Mouse (Mus musculus): Measurements from ENCODE around the gene Dtl. TPM values are rescaled to one million over a fixed set of nuclear protein-coding genes. Genes with fewer than 3 reads are reported as not detected.
"Not testable (repeated sequence)": the region's sequence is repeated elsewhere in the genome, so short reads cannot be mapped to it uniquely, and the experiment has no call there.

The Dtl gene
- polyA plus RNA-seq, 1 experiment from 2014 or later: 59.6 TPM

DNA sequence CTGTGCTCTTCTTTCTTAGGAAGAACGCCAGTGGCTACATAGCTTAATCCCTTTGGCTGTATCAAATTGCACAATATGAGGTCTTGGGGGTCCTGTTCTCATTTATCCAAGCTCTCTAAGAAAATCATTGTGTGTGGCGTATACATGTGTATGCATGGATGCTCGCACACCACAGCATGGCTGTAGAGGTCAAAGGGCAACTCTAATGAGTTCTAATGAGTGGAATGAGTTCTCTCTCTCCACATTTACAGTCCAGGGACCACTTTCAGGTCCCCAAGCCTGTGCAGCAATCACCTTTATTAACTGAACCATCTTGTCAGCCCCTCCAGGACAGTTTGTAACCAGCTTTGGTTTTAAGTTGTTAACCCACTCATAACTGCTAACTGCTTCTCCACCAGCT is 58.3 kb downstream of the Dtl start:
- no peaks in the 10 kb centered on the region for H3K27me3 ChIP-seq
- no peak overlapping the region for H3K4me2 ChIP-seq
- no peaks in the 10 kb centered on the region for H3K4me1 ChIP-seq
- WGBS: 87% methylated on average over 3 of the region's 3 CpGs
- H3K27ac ChIP-seq: no peak overlapping the region
- no peak overlapping the region for H3K9ac ChIP-seq
- no peak for ATAC-seq (ENCODE audit: borderline replicate concordance, extremely low read depth, low FRiP score, low TSS enrichment)
- no peaks in the 10 kb centered on the region for H3K9me3 ChIP-seq
- H3K4me3 ChIP-seq: no peak overlapping the region
- no peaks in the 10 kb centered on the region for H3K36me3 ChIP-seq

DNA sequence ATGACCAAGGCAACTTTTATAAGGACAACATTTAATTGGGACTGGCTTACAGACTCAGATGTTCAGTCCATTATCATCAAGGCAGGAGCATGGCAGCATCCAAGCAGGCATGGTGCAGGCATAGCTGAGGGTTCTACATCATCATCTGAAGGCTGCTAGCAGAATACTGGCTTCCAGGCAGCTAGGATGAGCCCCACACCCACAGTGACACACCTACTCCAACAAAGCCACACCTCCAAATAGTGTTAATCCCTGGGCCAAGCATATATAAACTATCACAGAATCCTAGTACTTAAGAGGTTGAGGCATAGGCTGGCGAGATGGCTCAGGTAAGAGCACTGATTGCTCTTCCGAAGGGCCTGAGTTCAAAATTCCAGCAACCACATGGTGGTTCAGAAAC is 59.0 kb downstream of the Dtl start:
- H3K4me1 ChIP-seq; H3K9ac ChIP-seq; H3K4me2 ChIP-seq; H3K27me3 ChIP-seq; H3K27ac ChIP-seq; ATAC-seq (ENCODE audit: borderline replicate concordance, extremely low read depth, low FRiP score, low TSS enrichment); H3K4me3 ChIP-seq; H3K9me3 ChIP-seq; H3K36me3 ChIP-seq: not testable (repeated sequence)
- 83% methylated on average over 2 of the region's 2 CpGs for WGBS

DNA sequence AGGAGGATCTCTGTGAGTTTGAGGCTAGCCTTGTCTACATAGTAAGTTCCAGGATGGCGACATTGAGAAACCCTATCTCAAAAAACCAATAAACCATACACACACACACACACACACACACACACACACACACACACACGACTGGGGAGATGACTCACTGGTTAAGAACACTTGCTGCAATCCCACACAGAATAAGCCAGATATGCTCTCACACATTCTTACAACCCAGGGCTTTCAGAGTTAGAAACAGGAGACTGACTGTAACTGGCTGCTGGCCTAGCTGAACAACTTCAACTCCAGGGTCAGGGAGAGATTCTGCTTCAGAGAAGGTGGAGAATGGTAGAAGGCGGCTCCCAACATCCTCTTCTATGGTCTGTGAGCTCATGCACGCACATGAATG is 62.1 kb downstream of the Dtl start:
- Histone ChIP-seq H3K27me3 (no peaks in the 10 kb centered on the region), H3K36me3 (no peaks in the 10 kb centered on the region), H3K9ac (no peak overlapping the region), H3K4me3 (no peak overlapping the region), H3K4me1 (no peaks in the 10 kb centered on the region), H3K9me3 (no peaks in the 10 kb centered on the region), H3K27ac (no peak overlapping the region), H3K4me2 (no peak overlapping the region)
- 86% methylated on average over 3 of the region's 4 CpGs for WGBS
- no peak for ATAC-seq (ENCODE audit: borderline replicate concordance, extremely low read depth, low FRiP score, low TSS enrichment)

GRCm38 (mm10) chr1:191512383-191512782 is 63.0 kb downstream of the Dtl start:
- Histone ChIP-seq H3K4me2 (no peak overlapping the region), H3K27me3 (no peaks in the 10 kb centered on the region), H3K9ac (no peak overlapping the region), H3K27ac (no peak overlapping the region), H3K4me3 (no peak overlapping the region), H3K4me1 (peaks cover under 1% of the 10 kb centered on the region; the same call in 1 of the 2 replicates), H3K36me3 (no peaks in the 10 kb centered on the region), H3K9me3 (no peaks in the 10 kb centered on the region)
- no peak for ATAC-seq (ENCODE audit: borderline replicate concordance, extremely low read depth, low FRiP score, low TSS enrichment)
- WGBS: 69% methylated on average over 4 of the region's 4 CpGs

DNA sequence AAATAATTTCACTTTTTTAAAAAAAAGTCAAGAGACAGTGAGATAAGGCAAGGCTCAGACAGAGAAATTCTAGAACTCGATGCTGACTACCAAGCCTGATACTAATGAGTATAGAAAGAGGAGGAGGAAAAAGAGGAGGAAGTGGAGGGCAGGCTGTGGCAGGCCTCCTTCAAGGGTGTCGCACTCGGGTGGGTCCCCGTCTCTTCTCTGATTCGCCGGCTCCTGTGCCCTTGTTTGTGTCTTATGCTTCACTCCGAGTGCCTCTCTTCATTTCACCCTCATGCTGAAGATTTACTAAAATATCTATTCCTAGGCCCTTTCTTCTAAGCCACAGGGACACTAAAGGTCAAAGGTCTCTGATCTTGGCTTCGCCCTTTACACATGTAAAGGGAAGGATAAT is 63.8 kb downstream of the Dtl start:
- no peak overlapping the region for H3K9ac ChIP-seq
- H3K27ac ChIP-seq: no peak overlapping the region
- H3K4me3 ChIP-seq: no peak overlapping the region
- no peak overlapping the region for H3K4me2 ChIP-seq
- WGBS: 78% methylated on average over 8 of the region's 8 CpGs
- no peaks in the 10 kb centered on the region for H3K36me3 ChIP-seq
- no peaks in the 10 kb centered on the region for H3K27me3 ChIP-seq
- H3K4me1 ChIP-seq: peaks cover 4% of the 10 kb centered on the region; the same call in 1 of the 2 replicates
- no peak for ATAC-seq (ENCODE audit: borderline replicate concordance, extremely low read depth, low FRiP score, low TSS enrichment)
- H3K9me3 ChIP-seq: no peaks in the 10 kb centered on the region

DNA sequence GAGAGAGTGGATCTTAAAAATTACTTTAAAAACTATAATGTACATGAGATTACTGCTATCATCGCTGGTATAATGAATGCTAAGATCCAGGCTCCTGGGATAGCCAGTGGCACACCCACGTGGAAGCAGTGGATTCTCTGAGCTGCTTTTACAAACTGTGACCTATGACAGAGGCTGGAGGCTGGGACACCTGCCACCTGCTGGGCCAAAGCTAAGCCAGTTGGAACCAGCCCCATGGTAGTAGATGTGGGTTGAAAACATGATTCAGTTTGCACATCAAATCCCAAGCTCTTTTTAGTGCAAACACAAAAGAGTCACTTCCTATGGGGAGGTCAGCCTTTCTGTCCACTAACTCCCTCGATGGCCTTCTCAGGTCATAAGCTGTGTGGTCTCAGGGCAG is 65.5 kb downstream of the Dtl start:
- 65% methylated on average over 3 of the region's 3 CpGs for WGBS
- Histone ChIP-seq H3K36me3 (no peaks in the 10 kb centered on the region), H3K9ac (no peak overlapping the region), H3K9me3 (no peaks in the 10 kb centered on the region), H3K4me1 (peaks cover 4% of the 10 kb centered on the region; the same call in 1 of the 2 replicates), H3K4me3 (no peak overlapping the region), H3K27me3 (no peaks in the 10 kb centered on the region), H3K27ac (no peak overlapping the region), H3K4me2 (no peak overlapping the region)
- no peak for ATAC-seq (ENCODE audit: borderline replicate concordance, extremely low read depth, low FRiP score, low TSS enrichment)

GRCm38 (mm10) chr1:191509131-191509530 is 66.2 kb downstream of the Dtl start:
- no peaks in the 10 kb centered on the region for H3K36me3 ChIP-seq
- no peak for ATAC-seq (ENCODE audit: borderline replicate concordance, extremely low read depth, low FRiP score, low TSS enrichment)
- no peak overlapping the region for H3K4me3 ChIP-seq
- no peaks in the 10 kb centered on the region for H3K9me3 ChIP-seq
- no peak overlapping the region for H3K4me2 ChIP-seq
- peaks cover 4% of the 10 kb centered on the region; the same call in 1 of the 2 replicates for H3K4me1 ChIP-seq
- 51% methylated on average over 6 of the region's 6 CpGs for whole genome bisulfite sequencing
- no peak overlapping the region for H3K9ac ChIP-seq
- H3K27me3 ChIP-seq: no peaks in the 10 kb centered on the region
- H3K27ac ChIP-seq: no peak overlapping the region

DNA sequence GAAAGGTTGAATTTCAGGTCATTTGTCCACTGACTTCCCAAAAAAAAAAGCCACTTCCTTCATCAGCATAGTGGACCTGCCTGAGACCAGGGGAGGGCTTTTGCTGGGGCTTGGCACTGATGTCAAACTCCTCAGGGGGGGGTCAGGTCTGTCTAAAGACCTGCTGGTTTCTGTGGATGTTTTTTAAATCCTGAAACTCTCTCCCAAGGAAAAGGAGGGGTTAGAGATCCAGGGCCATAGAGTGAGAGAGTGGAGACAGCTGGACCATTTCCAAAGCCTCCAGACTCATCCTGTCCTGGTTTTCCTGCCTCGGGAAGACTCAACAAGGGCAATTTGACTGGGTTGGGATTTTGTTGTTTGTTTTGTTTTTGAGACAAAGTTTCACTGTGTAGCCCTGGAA is 68.6 kb downstream of the Dtl start:
- H3K27ac ChIP-seq: no peak overlapping the region
- H3K4me3 ChIP-seq: no peak overlapping the region
- H3K9me3 ChIP-seq: no peaks in the 10 kb centered on the region
- no peak overlapping the region for H3K4me2 ChIP-seq
- ATAC-seq (ENCODE audit: borderline replicate concordance, extremely low read depth, low FRiP score, low TSS enrichment): no peak
- WGBS: 20% methylated on average over 1 of the region's 1 CpGs
- H3K4me1 ChIP-seq: peaks cover 4% of the 10 kb centered on the region; the same call in 1 of the 2 replicates
- no peak overlapping the region for H3K9ac ChIP-seq
- no peaks in the 10 kb centered on the region for H3K27me3 ChIP-seq
- H3K36me3 ChIP-seq: no peaks in the 10 kb centered on the region

- Histone ChIP-seq H3K9me3 (no peaks in the 10 kb centered on the region), H3K27me3 (no peaks in the 10 kb centered on the region), H3K27ac (no peak overlapping the region), H3K4me2 (no peak overlapping the region), H3K4me1 (peaks cover 8% of the 10 kb centered on the region), H3K9ac (no peak overlapping the region), H3K36me3 (no peaks in the 10 kb centered on the region), H3K4me3 (no peak overlapping the region)
- 94% methylated on average over 6 of the region's 6 CpGs for WGBS
- ATAC-seq (ENCODE audit: borderline replicate concordance, extremely low read depth, low FRiP score, low TSS enrichment): no peak
These were observed 75.7 kb downstream of the Dtl start for GRCm38 (mm10) chr1:191499666-191500065.

GRCm38 (mm10) chr1:191498271-191498955 is 76.9 kb downstream of the Dtl start:
- no peak overlapping the region for H3K9ac ChIP-seq
- H3K9me3 ChIP-seq: no peaks in the 10 kb centered on the region
- no peak overlapping the region for H3K4me2 ChIP-seq
- no peak overlapping the region for H3K4me3 ChIP-seq
- H3K4me1 ChIP-seq: peaks cover 17% of the 10 kb centered on the region
- H3K27ac ChIP-seq: no peak overlapping the region
- no peaks in the 10 kb centered on the region for H3K36me3 ChIP-seq
- 64% methylated on average over 14 of the region's 14 CpGs for WGBS
- ATAC-seq (ENCODE audit: borderline replicate concordance, extremely low read depth, low FRiP score, low TSS enrichment): no peak
- no peaks in the 10 kb centered on the region for H3K27me3 ChIP-seq

- ATAC-seq (ENCODE audit: borderline replicate concordance, extremely low read depth, low FRiP score, low TSS enrichment): no peak
- H3K9ac ChIP-seq: no peak overlapping the region
- 83% methylated on average over 1 of the region's 1 CpGs for WGBS
- no peak overlapping the region for H3K27ac ChIP-seq
- H3K9me3 ChIP-seq: no peaks in the 10 kb centered on the region
- peaks cover 17% of the 10 kb centered on the region for H3K4me1 ChIP-seq
- no peaks in the 10 kb centered on the region for H3K27me3 ChIP-seq
- no peak overlapping the region for H3K4me3 ChIP-seq
- H3K36me3 ChIP-seq: no peaks in the 10 kb centered on the region
- no peak overlapping the region for H3K4me2 ChIP-seq
These were observed 78.7 kb downstream of the Dtl start for GRCm38 (mm10) chr1:191496676-191497075.

GRCm38 (mm10) chr1:191495051-191495467 is 80.3 kb downstream of the Dtl start:
- no peak overlapping the region for H3K9ac ChIP-seq
- peak; percentile 28; the same call in 1 of the 2 replicates for ATAC-seq (ENCODE audit: borderline replicate concordance, extremely low read depth, low FRiP score, low TSS enrichment)
- H3K4me2 ChIP-seq: no peak overlapping the region
- H3K4me3 ChIP-seq: no peak overlapping the region
- no peaks in the 10 kb centered on the region for H3K9me3 ChIP-seq
- peaks cover 17% of the 10 kb centered on the region for H3K4me1 ChIP-seq
- H3K27ac ChIP-seq: no peak overlapping the region
- H3K36me3 ChIP-seq: no peaks in the 10 kb centered on the region
- WGBS: 34% methylated on average over 10 of the region's 10 CpGs
- H3K27me3 ChIP-seq: no peaks in the 10 kb centered on the region

DNA sequence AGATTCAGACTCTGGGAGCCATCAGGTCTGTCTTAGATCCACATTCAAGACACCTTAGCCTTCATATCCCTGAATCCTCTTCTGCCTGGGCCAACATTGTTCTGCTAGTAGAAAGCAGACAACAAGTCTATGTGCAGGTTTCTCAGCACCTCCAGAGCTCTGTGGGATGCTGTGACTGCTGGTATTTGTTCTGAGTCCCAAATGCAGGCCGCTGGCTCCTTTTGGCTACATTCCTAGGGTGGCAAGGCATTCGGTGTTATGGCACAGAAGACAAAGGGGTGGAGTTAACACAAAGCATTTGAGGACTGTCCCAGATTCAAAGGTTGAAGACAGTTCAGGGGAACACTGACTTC is 81.1 kb downstream of the Dtl start:
- WGBS: 48% methylated on average over 2 of the region's 2 CpGs
- H3K4me3 ChIP-seq: no peak overlapping the region
- no peak overlapping the region for H3K4me2 ChIP-seq
- 0 out of 2 replicates have a peak overlapping the region, but pooled peaks have one; percentile 26 for H3K27ac ChIP-seq
- H3K9ac ChIP-seq: no peak overlapping the region
- no peak for ATAC-seq (ENCODE audit: borderline replicate concordance, extremely low read depth, low FRiP score, low TSS enrichment)
- no peaks in the 10 kb centered on the region for H3K27me3 ChIP-seq
- H3K4me1 ChIP-seq: peaks cover 17% of the 10 kb centered on the region
- no peaks in the 10 kb centered on the region for H3K9me3 ChIP-seq
- H3K36me3 ChIP-seq: no peaks in the 10 kb centered on the region

Data from lung, embryonic 15.5 days (tissue).